Mouse (Mus musculus): ENCODE results near the gene Cilp2. TPM values are rescaled to one million over a fixed set of nuclear protein-coding genes. Genes with fewer than 3 reads are reported as not detected.

Gene Cilp2
- 0.37 and 0.59 TPM in 2 replicates for polyA plus RNA-seq (2015; fragmentation: Nextera tagmentation; extraction: Ambion mirVana)

DNA sequence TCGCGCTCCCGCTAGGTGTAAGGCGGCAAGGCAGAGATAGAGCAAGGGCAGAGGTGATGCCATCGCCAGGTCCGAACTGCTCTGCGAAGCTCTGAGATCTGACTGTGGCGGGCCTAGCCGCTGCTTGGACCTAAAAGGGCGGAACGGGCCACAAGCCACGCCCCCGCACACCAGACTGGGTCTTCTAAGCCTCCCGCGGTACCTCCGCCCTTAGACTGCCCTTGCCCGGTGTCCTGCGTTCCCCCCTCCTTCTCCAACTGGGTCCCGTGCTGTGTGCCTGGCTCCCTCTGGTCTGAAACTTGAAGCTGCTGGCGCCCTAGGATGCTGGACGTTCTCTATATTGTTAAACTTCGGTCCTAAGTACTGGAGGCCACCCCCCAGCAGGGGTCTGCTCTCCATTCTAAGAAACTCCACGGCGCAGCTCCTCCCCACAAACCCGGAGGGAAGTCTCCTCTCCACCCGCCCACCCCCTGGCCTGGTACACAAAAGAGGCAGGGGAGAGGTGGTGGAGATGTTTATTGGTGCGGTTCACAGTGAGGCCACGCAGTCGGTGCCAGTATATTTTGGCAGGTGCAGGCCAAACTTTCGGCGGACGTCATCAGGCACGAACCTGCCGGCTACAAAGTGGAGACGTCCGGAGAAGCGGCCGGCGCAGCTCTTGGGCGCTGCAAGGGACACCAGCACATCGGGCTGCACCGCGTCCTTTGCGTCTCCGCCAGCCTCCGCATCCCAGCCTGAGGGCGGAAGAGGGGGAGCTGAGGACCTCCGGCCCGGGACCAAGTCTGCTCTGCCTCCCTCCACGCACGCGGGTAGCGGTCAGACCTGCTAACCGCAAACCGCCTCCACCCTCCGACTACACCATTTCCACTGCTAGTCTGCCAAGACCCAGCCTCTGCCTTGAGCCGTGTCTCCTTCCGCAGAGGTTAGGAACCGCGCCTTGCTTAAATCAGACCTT lies at the start of gene Cilp2:
Cilp2 (minus strand) TSS at position 399 of the 955 bp plus-strand sequence.
- H3K9ac ChIP-seq (ENCODE audit: low read length), result 0 out of 2 replicates have a peak within 1 kb of the TSS, but pooled peaks have one; percentile 21
- ATAC-seq (ENCODE audit: insufficient read depth, low FRiP score), result no peak
- H3K36me3 ChIP-seq (ENCODE audit: control insufficient read depth, insufficient read depth, low read length), result no peaks in the 10 kb centered on the region
- peaks cover 83% of the 10 kb centered on the region for H3K27me3 ChIP-seq (ENCODE audit: control insufficient read depth, insufficient read depth, low read length)
- peak within 1 kb of the TSS; percentile 22 for H3K4me3 ChIP-seq (replicated peaks; ENCODE audit: low read length)
- no peaks in the 10 kb centered on the region for H3K9me3 ChIP-seq (replicated peaks; ENCODE audit: control insufficient read depth, low read length)
- WGBS, result under 1% methylated on average over 60 of the region's 60 CpGs
- H3K27ac ChIP-seq (ENCODE audit: low read length), result no peak within 1 kb of the TSS
- peak within 1 kb of the TSS; percentile 45 for H3K4me2 ChIP-seq (ENCODE audit: low read depth, low read length)
- H3K4me1 ChIP-seq (ENCODE audit: control insufficient read depth, insufficient read depth, low read length), result peaks cover 21% of the 10 kb centered on the region

DNA sequence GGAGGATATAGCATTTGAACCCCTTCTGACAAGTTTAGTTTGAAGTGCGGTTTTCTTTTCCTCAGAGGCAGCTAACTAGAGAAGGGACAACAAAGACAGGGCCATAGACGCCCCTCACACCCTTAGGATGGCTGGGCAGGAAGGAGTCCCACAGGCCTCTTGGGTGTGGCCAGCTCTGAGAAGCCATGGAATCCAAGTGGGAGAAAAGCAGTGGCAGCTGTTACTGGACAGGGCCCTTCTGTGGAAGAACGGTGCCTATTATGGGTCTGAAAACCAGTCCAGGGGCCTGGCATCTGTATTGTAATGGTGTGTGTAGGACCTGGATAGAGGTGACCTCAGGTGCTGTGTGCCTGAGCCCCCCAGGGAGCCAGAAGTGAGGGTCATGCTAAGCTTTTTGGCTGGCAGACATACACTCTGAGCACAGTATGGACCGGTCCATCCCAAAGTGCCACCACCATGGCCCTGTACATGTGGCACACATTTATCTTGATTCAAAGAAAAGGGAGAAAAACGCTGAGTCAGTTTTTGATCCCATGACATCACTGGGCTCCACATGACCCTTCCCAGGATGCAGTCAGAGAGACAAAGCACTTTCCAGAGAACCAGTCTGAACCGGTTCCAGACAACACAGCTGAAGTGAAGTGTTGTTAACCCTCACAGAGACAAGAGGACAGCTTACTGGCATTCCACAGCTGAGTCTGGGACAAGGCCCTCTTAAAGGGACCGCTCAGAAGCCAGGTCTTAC lies 48.7 kb upstream of the Cilp2 start:
- no peak overlapping the region for H3K4me2 ChIP-seq (ENCODE audit: low read depth, low read length)
- 52% methylated on average over 7 of the region's 7 CpGs for WGBS
- peak; percentile 81 for ATAC-seq (ENCODE audit: insufficient read depth, low FRiP score)
- H3K9me3 ChIP-seq (replicated peaks; ENCODE audit: control insufficient read depth, low read length), result no peaks in the 10 kb centered on the region
- no peak overlapping the region; the same call in 1 of the 2 replicates for H3K9ac ChIP-seq (ENCODE audit: low read length)
- H3K27me3 ChIP-seq (ENCODE audit: control insufficient read depth, insufficient read depth, low read length), result no peaks in the 10 kb centered on the region
- H3K4me3 ChIP-seq (replicated peaks; ENCODE audit: low read length), result no peak overlapping the region
- no peaks in the 10 kb centered on the region for H3K36me3 ChIP-seq (ENCODE audit: control insufficient read depth, insufficient read depth, low read length)
- H3K4me1 ChIP-seq (ENCODE audit: control insufficient read depth, insufficient read depth, low read length), result peaks cover 33% of the 10 kb centered on the region
- H3K27ac ChIP-seq (ENCODE audit: low read length), result peak overlapping the region; percentile 84

DNA sequence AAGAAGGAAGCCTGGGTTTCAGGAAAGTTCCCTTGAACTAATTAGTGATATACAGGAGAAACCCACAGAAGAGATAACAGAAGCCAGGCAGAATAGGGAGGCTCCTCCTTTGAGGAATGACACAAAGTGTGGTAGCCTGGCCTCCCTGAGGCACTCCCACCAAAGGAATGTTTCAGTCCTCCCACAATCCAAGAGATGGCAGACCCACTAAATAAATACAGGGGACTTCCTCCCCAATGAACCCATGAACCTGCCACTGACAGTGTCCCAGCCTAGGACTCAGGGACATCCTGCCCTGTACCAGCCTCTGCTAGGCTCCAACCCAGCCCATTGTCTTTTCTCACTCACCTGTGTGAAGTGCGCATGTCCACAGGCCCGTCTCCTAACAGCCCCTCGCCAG lies 47.9 kb upstream of the Cilp2 start:
- Histone ChIP-seq H3K4me1 (ENCODE audit: control insufficient read depth, insufficient read depth, low read length) (peaks cover 33% of the 10 kb centered on the region), H3K4me3 (replicated peaks; ENCODE audit: low read length) (no peak overlapping the region), H3K27ac (ENCODE audit: low read length) (peak overlapping the region; percentile 84), H3K27me3 (ENCODE audit: control insufficient read depth, insufficient read depth, low read length) (no peaks in the 10 kb centered on the region), H3K36me3 (ENCODE audit: control insufficient read depth, insufficient read depth, low read length) (no peaks in the 10 kb centered on the region), H3K4me2 (ENCODE audit: low read depth, low read length) (no peak overlapping the region), H3K9me3 (replicated peaks; ENCODE audit: control insufficient read depth, low read length) (no peaks in the 10 kb centered on the region), H3K9ac (ENCODE audit: low read length) (no peak overlapping the region)
- WGBS, result 83% methylated on average over 3 of the region's 3 CpGs
- 0 out of 2 replicates have a peak, but pooled peaks have one; percentile 34 for ATAC-seq (ENCODE audit: insufficient read depth, low FRiP score)

DNA sequence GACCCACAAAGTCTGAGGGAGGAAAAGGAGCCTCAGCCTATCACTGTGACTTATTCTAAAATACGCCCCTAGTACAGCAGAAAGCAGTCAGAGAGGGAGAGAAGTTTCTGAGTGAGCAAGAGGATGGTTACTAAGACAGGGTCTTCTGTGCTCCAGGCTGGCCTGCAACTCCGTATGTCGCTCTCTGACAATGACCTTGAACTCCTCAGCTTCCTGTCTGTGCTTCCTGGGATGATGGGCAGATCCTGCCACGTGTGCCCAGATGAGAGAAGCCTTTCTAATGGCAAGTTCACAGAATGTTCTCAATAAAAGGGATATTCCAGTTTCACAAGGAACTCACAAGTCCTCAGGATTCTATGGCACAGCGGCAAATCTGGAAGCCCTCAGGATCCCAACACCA lies 47.1 kb upstream of the Cilp2 start:
- Histone ChIP-seq H3K4me1 (ENCODE audit: control insufficient read depth, insufficient read depth, low read length) (peaks cover 24% of the 10 kb centered on the region), H3K9me3 (replicated peaks; ENCODE audit: control insufficient read depth, low read length) (no peaks in the 10 kb centered on the region), H3K27ac (ENCODE audit: low read length) (no peak overlapping the region), H3K36me3 (ENCODE audit: control insufficient read depth, insufficient read depth, low read length) (no peaks in the 10 kb centered on the region), H3K4me2 (ENCODE audit: low read depth, low read length) (no peak overlapping the region), H3K4me3 (replicated peaks; ENCODE audit: low read length) (no peak overlapping the region), H3K27me3 (ENCODE audit: control insufficient read depth, insufficient read depth, low read length) (no peaks in the 10 kb centered on the region), H3K9ac (ENCODE audit: low read length) (no peak overlapping the region)
- no peak for ATAC-seq (ENCODE audit: insufficient read depth, low FRiP score)
- WGBS, result 82% methylated on average over 5 of the region's 5 CpGs

DNA sequence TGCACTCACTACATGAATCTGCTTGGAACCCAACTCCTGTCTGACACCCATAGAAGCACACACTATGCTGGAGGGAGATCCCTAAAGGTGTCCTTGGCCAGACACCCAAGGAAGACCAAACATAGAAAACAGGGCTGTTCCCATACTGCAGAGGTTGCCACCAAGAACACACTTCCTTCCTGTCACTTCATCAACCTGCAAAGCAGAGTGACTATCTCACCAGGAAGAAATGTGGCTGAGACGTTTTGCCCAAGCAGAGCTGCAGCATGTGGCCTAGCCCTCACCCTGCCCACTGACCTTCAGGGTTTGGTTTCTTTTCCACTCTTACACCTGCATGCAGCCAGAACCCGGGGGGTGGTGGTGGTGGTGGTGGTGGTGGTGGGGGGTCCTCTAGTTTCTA lies 46.3 kb upstream of the Cilp2 start:
- WGBS, result 65% methylated on average over 2 of the region's 2 CpGs
- Histone ChIP-seq H3K9me3 (replicated peaks; ENCODE audit: control insufficient read depth, low read length) (no peaks in the 10 kb centered on the region), H3K4me2 (ENCODE audit: low read depth, low read length) (no peak overlapping the region), H3K36me3 (ENCODE audit: control insufficient read depth, insufficient read depth, low read length) (no peaks in the 10 kb centered on the region), H3K4me3 (replicated peaks; ENCODE audit: low read length) (no peak overlapping the region), H3K9ac (ENCODE audit: low read length) (no peak overlapping the region), H3K27me3 (ENCODE audit: control insufficient read depth, insufficient read depth, low read length) (no peaks in the 10 kb centered on the region), H3K4me1 (ENCODE audit: control insufficient read depth, insufficient read depth, low read length) (peaks cover 24% of the 10 kb centered on the region), H3K27ac (ENCODE audit: low read length) (no peak overlapping the region; the same call in 1 of the 2 replicates)
- no peak for ATAC-seq (ENCODE audit: insufficient read depth, low FRiP score)

DNA sequence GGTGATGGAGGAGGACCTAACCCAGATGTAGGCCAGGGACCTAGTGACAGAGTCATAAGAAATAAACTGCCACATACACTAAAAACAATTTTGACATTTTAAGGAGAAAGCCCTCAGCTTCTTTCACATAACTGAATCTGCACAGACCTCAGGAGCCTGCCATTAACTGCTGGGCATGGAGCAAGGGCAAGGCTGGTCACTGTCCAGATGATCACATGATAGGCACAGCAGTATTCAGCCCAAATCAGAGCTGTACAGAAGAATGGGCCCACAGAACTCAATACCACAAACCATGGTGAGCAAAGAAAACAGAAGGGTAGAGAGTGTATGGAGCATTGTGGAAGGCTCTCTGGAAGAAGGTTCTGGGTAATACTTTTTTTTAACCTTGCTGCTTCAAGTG lies 39.4 kb upstream of the Cilp2 start:
- H3K27ac ChIP-seq (ENCODE audit: low read length), result no peak overlapping the region
- H3K4me3 ChIP-seq (replicated peaks; ENCODE audit: low read length), result no peak overlapping the region
- H3K4me1 ChIP-seq (ENCODE audit: control insufficient read depth, insufficient read depth, low read length), result no peaks in the 10 kb centered on the region
- no peak overlapping the region for H3K9ac ChIP-seq (ENCODE audit: low read length)
- H3K36me3 ChIP-seq (ENCODE audit: control insufficient read depth, insufficient read depth, low read length), result no peaks in the 10 kb centered on the region
- no peaks in the 10 kb centered on the region for H3K27me3 ChIP-seq (ENCODE audit: control insufficient read depth, insufficient read depth, low read length)
- H3K4me2 ChIP-seq (ENCODE audit: low read depth, low read length), result no peak overlapping the region
- no peaks in the 10 kb centered on the region for H3K9me3 ChIP-seq (replicated peaks; ENCODE audit: control insufficient read depth, low read length)
- no peak for ATAC-seq (ENCODE audit: insufficient read depth, low FRiP score)

DNA sequence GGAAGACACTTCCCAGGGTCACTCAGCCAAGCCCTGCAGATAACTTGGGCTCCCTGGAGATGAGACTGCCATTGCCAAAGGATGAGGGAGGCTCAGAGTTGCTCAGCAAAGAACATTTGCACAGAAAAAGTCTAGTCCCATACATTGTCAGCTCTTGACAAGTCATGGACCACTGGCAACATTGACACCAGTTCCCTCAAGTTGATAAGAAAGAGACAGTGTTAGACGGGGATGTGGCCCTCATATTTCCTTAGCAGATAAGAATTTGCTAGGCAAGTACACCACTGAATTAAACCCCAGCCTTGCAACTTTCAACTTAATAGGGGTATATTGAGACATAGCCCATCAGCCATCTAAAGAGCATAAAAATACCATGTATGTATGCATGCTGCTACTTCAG lies 36.5 kb upstream of the Cilp2 start:
- ATAC-seq (ENCODE audit: insufficient read depth, low FRiP score), result no peak
- Histone ChIP-seq H3K9ac (ENCODE audit: low read length) (no peak overlapping the region), H3K9me3 (replicated peaks; ENCODE audit: control insufficient read depth, low read length) (no peaks in the 10 kb centered on the region), H3K27me3 (ENCODE audit: control insufficient read depth, insufficient read depth, low read length) (no peaks in the 10 kb centered on the region), H3K27ac (ENCODE audit: low read length) (no peak overlapping the region), H3K36me3 (ENCODE audit: control insufficient read depth, insufficient read depth, low read length) (no peaks in the 10 kb centered on the region), H3K4me1 (ENCODE audit: control insufficient read depth, insufficient read depth, low read length) (peaks cover 7% of the 10 kb centered on the region), H3K4me2 (ENCODE audit: low read depth, low read length) (no peak overlapping the region), H3K4me3 (replicated peaks; ENCODE audit: low read length) (no peak overlapping the region)
- 52% methylated on average over 1 of the region's 1 CpGs for WGBS

DNA sequence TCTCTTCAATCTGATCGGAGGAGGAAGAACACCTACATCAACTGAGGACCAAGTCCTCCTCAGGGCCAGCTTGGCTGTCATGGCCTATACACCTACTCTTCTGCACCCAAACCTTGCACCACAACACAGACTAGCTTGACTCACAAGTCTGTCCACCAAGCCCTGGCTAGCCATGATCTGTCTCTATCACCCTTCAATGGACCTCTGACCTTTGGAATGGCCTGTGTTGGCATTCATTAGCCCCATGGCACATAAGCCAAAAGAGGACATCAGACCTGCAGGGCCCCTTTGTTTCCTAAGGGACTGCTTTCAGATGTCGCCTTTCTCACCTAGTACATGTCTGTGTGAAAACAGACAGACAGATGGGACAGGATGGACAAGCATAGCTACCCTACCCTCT lies 33.7 kb upstream of the Cilp2 start:
- Histone ChIP-seq H3K4me1 (ENCODE audit: control insufficient read depth, insufficient read depth, low read length) (peaks cover 7% of the 10 kb centered on the region), H3K9me3 (replicated peaks; ENCODE audit: control insufficient read depth, low read length) (no peaks in the 10 kb centered on the region), H3K4me3 (replicated peaks; ENCODE audit: low read length) (no peak overlapping the region), H3K27me3 (ENCODE audit: control insufficient read depth, insufficient read depth, low read length) (no peaks in the 10 kb centered on the region), H3K4me2 (ENCODE audit: low read depth, low read length) (no peak overlapping the region), H3K36me3 (ENCODE audit: control insufficient read depth, insufficient read depth, low read length) (0 out of 2 replicates have a peak, but pooled peaks cover 2% of the 10 kb centered on the region), H3K9ac (ENCODE audit: low read length) (peak overlapping the region; percentile 46; the same call in 1 of the 2 replicates), H3K27ac (ENCODE audit: low read length) (peak overlapping the region; percentile 36; the same call in 1 of the 2 replicates)
- WGBS, result 84% methylated on average over 2 of the region's 2 CpGs
- no peak for ATAC-seq (ENCODE audit: insufficient read depth, low FRiP score)

All from stomach, embryonic 16.5 days (tissue).